8 mouse cellular contexts compared by ENCODE assay signal in genomic region chr5:140321042-140321755, GRCm38 (mm10). TPM values are rescaled to one million over a fixed set of nuclear protein-coding genes. Genes with fewer than 3 reads are reported as not detected.
DNase-seq lines count a peak whose midpoint lies in the region; ATAC-seq lines count a peak whose summit lies in the region.

Gene Mad1l1 (minus strand): TSS chr5:140321552.
Gene Nudt1 (plus strand): TSS chr5:140321656.

- intact Hi-C loops in gastrocnemius, postnatal 14 days (cut with DNase I; ENCODE audit: low total_unique reads) = no loop called here
- intact Hi-C loops in left cerebral cortex, postnatal 10 days (cut with DNase I) = no loop called here

- DNase-seq in adrenal gland, adult (ENCODE audit: inconsistent age in 2 of 2, low spot score in 1 of 2) = peak; percentile 95 to 98
- peak; percentile 98 for DNase-seq in embryo, embryonic 10.5 days (ENCODE audit: low spot score)
- DNase-seq in gastrocnemius, postnatal 14 days = peak; percentile 89
- DNase-seq in left cerebral cortex, postnatal 10 days (ENCODE audit: extremely low spot score in 1 of 2, low spot score in 2 of 2) = peak; percentile 89 to 93
- peak; percentile 90 for DNase-seq in right cerebral cortex, postnatal 25 days
- peak; percentile 92 to 94 for DNase-seq in urinary bladder, postnatal 4 days (ENCODE audit: low spot score in 2 of 2)

- ATAC-seq in inflammation-experienced regulatory T-cells, adult 6 months = peak; percentile 99
- peak; percentile 84 for ATAC-seq in megakaryocyte-erythroid progenitor cell, adult 5-6 weeks (replicated peaks; ENCODE audit: low FRiP score, low TSS enrichment, poor library complexity, severe bottlenecking)

RNA-seq across cellular contexts. Expression of gene Mad1l1, which starts in this region (rescaled TPM):
- total RNA-seq in gastrocnemius, postnatal 14 days (2021) = 10 to 100 TPM in 1 of 2 experiments, 1 to 10 TPM in 1; 9.5 to 10.2 TPM
- 10 to 100 TPM; 18.8 to 24.9 (median 22.0) TPM for polyA plus RNA-seq in inflammation-experienced regulatory T-cells, adult 6 months (2017; shearing (Covaris generic))
- 10 to 100 TPM; 23.8 to 24.4 TPM for total RNA-seq in left cerebral cortex, postnatal 10 days (2021)
- total RNA-seq in megakaryocyte-erythroid progenitor cell, adult 5-6 weeks (2014; fragmentation: Nextera tagmentation) = 30.4 and 34.2 TPM in 2 replicates
- total RNA-seq in megakaryocyte-erythroid progenitor cell, adult 5-6 weeks (2017) = 61.6 and 66.9 TPM in 2 replicates

RNA-seq across cellular contexts. Expression of gene Nudt1, which starts in this region (rescaled TPM):
- 1 to 10 TPM; 8.3 to 8.8 TPM for total RNA-seq in gastrocnemius, postnatal 14 days (2021)
- polyA plus RNA-seq in inflammation-experienced regulatory T-cells, adult 6 months (2017; shearing (Covaris generic)) = 10 to 100 TPM; 14.8 to 31.5 (median 20.5) TPM
- total RNA-seq in left cerebral cortex, postnatal 10 days (2021) = 1 to 10 TPM; 7.2 to 7.9 TPM
- total RNA-seq in megakaryocyte-erythroid progenitor cell, adult 5-6 weeks (2014; fragmentation: Nextera tagmentation) = 24.4 and 45.5 TPM in 2 replicates
- total RNA-seq in megakaryocyte-erythroid progenitor cell, adult 5-6 weeks (2017) = 58.2 and 65.2 TPM in 2 replicates

Comparison
In these comparisons a context has a peak if more than half of its experiments do, and no peak if none do; other contexts are left out.
1. Peak in every context shown above with its lines: DNase-seq and ATAC-seq.